Mouse (Mus musculus): ENCODE data around the gene Anks3. TPM values are rescaled to one million over a fixed set of nuclear protein-coding genes. Genes with fewer than 3 reads are reported as not detected.

Gene Anks3
- polyA plus RNA-seq, 1 experiment from 2014 or later, result 13.0 TPM

DNA sequence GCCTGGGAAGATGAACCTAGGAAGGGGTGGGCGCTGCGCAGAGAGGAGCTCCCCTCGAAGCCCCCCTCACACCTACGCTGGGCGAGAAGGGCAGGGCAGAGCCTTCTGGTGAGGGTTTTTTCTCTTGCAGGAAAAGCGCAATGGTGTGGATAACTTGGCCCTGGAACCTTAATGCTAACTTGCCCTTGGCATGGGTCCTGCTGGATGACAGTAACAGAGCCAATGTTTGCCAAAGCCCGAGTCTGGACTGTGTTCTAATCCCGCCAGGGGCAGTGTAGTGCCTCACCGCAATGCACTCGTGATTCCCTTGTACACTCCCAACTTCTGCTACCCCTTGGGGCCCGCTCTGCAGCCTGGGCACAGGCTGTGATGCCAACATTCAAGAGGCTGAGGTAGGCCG lies 44.1 kb upstream of the Anks3 start:
- DNase-seq (no peak), ATAC-seq (no peak)
- TF ChIP-seq EP300 (IDR thresholded peaks at IDR 0.05; ENCODE audit: low read depth) (no peak), CTCF (IDR thresholded peaks at IDR 0.05; ENCODE audit: low read depth) (no peak)
- Histone ChIP-seq H3K4me2 (ENCODE audit: low read depth, low read length) (peak overlapping the region; percentile 53; the same call in 1 of the 2 replicates), H3K9me3 (ENCODE audit: low read length) (no peaks in the 10 kb centered on the region), H3K27me3 (ENCODE audit: insufficient read depth, low read length) (no peaks in the 10 kb centered on the region), H3K36me3 (replicated peaks; ENCODE audit: insufficient read depth, low read length) (peaks cover 8% of the 10 kb centered on the region; the same call in 1 of the 2 replicates), H3K4me3 (ENCODE audit: low read depth, low read length) (no peak overlapping the region), H3K9ac (replicated peaks) (no peak overlapping the region), H3K27ac (ENCODE audit: low read depth) (peak overlapping the region; percentile 16; the same call in 1 of the 2 replicates), H3K4me1 (ENCODE audit: insufficient read depth) (peaks cover 38% of the 10 kb centered on the region)
- WGBS (ENCODE audit: insufficient replicate concordance), result 74% methylated on average over 12 of the region's 12 CpGs

DNA sequence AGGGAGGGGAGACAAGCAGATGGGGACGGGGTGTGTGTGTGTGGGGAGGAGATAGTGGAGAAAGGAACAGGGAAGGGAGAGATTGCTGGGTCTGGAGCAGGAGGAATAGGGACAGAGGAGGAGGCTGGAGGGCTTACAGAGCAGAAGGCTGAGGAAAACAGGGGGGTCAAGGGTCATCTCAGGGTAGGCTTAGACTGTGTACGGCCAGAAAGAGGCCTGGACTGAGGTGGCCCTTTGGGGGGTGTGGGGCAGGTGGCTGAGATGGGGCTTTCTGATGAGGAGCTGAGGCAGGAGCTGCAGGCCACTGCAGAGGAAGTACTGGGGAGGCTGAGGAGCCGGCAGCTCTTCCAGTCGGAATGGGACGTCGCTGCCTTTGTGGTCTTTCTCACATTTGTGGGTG lies 43.5 kb upstream of the Anks3 start:
- Histone ChIP-seq H3K9ac (replicated peaks) (no peak overlapping the region), H3K36me3 (replicated peaks; ENCODE audit: insufficient read depth, low read length) (peaks cover 8% of the 10 kb centered on the region; the same call in 1 of the 2 replicates), H3K27ac (ENCODE audit: low read depth) (peak overlapping the region; percentile 57), H3K4me3 (ENCODE audit: low read depth, low read length) (no peak overlapping the region), H3K4me2 (ENCODE audit: low read depth, low read length) (peak overlapping the region; percentile 53), H3K27me3 (ENCODE audit: insufficient read depth, low read length) (no peaks in the 10 kb centered on the region), H3K4me1 (ENCODE audit: insufficient read depth) (peaks cover 32% of the 10 kb centered on the region), H3K9me3 (ENCODE audit: low read length) (no peaks in the 10 kb centered on the region)
- TF ChIP-seq CTCF (IDR thresholded peaks at IDR 0.05; ENCODE audit: low read depth), result no peak
- no peak for TF ChIP-seq EP300 (IDR thresholded peaks at IDR 0.05; ENCODE audit: low read depth)
- DNase-seq, result no peak
- WGBS (ENCODE audit: insufficient replicate concordance), result 39% methylated on average over 6 of the region's 6 CpGs
- ATAC-seq, result peak; percentile 22; the same call in 1 of the 2 replicates

DNA sequence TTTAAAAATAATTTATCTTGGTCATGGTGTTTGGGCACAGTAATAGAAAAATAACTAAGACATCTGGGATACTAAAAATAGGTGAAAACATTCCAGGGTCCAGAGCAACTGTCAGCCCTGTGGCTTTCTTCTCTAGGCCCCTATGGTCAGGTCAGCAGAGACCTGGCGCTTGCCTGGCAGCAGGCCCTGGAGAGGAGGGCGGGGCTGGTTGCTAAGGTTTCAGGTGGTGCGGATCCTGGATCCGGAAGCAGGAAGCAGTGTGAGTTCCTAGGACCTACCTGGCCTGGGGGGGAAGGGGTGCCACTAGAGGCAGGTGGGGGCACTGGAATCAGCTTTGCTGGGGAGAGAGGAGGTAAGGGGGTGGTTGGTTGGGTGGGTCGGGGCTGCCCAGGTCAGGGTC lies 43.1 kb upstream of the Anks3 start, which contains the start of gene Smim22:
Smim22 (plus strand) TSS at position 222 of the 400 bp plus-strand sequence.
- H3K9ac ChIP-seq (replicated peaks), result no peak within 1 kb of the TSS
- peaks cover 8% of the 10 kb centered on the region; the same call in 1 of the 2 replicates for H3K36me3 ChIP-seq (replicated peaks; ENCODE audit: insufficient read depth, low read length)
- H3K4me1 ChIP-seq (ENCODE audit: insufficient read depth), result peaks cover 28% of the 10 kb centered on the region
- H3K27ac ChIP-seq (ENCODE audit: low read depth), result peak within 1 kb of the TSS; percentile 57
- no peaks in the 10 kb centered on the region for H3K27me3 ChIP-seq (ENCODE audit: insufficient read depth, low read length)
- WGBS (ENCODE audit: insufficient replicate concordance), result 60% methylated on average over 5 of the region's 5 CpGs
- no peaks in the 10 kb centered on the region for H3K9me3 ChIP-seq (ENCODE audit: low read length)
- ATAC-seq, result peak; percentile 74
- DNase-seq, result peak; percentile 77
- no peak within 1 kb of the TSS for H3K4me3 ChIP-seq (ENCODE audit: low read depth, low read length)
- TF ChIP-seq EP300 (IDR thresholded peaks at IDR 0.05; ENCODE audit: low read depth) (no peak), CTCF (IDR thresholded peaks at IDR 0.05; ENCODE audit: low read depth) (no peak)
- H3K4me2 ChIP-seq (ENCODE audit: low read depth, low read length), result peak within 1 kb of the TSS; percentile 53

DNA sequence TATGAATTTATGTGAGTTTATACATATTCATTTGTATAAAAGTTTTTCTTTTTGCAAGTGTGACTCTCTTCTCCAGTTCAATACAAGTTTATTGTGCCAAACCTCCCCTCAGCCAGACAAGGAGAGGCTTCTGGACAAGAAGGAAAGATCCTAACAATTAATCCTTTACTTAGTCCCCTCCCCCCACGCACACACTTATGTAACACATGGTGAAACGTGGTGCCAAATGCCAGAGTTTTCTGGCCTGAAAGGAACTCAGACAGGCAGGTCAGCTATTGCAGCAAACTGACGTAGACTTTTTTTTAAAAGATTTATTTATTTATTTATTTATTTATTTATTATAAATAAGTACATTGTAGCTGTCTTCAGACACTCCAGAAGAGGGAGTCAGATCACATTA lies 36.6 kb upstream of the Anks3 start:
- TF ChIP-seq EP300 (IDR thresholded peaks at IDR 0.05; ENCODE audit: low read depth) (no peak), CTCF (IDR thresholded peaks at IDR 0.05; ENCODE audit: low read depth) (no peak)

DNA sequence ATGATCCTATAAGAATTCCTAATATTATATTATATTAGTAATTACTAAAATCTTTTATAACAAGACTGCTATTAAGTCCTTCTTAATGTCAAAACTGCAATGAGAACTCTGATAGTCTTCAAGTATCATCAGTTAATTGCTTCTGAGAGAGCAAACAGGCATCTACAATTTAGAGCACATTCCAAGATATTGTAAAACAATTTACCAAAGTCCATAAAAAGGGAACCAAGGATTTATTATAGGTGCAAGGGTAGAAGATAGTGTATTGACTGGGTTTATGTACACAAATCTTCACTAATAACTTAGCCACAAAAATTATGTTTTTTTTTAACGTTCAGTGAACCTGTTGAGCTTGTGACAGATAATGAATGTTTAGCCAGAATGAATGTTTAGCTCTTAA lies 35.0 kb upstream of the Anks3 start:
- TF ChIP-seq CTCF (IDR thresholded peaks at IDR 0.05; ENCODE audit: low read depth), result no peak
- TF ChIP-seq EP300 (IDR thresholded peaks at IDR 0.05; ENCODE audit: low read depth), result no peak
- 63% methylated on average over 1 of the region's 1 CpGs for WGBS (ENCODE audit: insufficient replicate concordance)
- ATAC-seq (no peak), DNase-seq (no peak)
- H3K36me3 ChIP-seq (replicated peaks; ENCODE audit: insufficient read depth, low read length), result no peaks in the 10 kb centered on the region
- no peaks in the 10 kb centered on the region for H3K27me3 ChIP-seq (ENCODE audit: insufficient read depth, low read length)
- H3K9ac ChIP-seq (replicated peaks), result no peak overlapping the region
- H3K9me3 ChIP-seq (ENCODE audit: low read length), result no peaks in the 10 kb centered on the region
- no peak overlapping the region for H3K4me2 ChIP-seq (ENCODE audit: low read depth, low read length)
- H3K4me3 ChIP-seq (ENCODE audit: low read depth, low read length), result no peak overlapping the region
- peaks cover 6% of the 10 kb centered on the region; the same call in 1 of the 2 replicates for H3K4me1 ChIP-seq (ENCODE audit: insufficient read depth)
- no peak overlapping the region for H3K27ac ChIP-seq (ENCODE audit: low read depth)

More for the DNA sequence above, 36.6 kb upstream of the Anks3 start:
- no peak overlapping the region for H3K4me3 ChIP-seq (ENCODE audit: low read depth, low read length)
- H3K4me1 ChIP-seq (ENCODE audit: insufficient read depth), result peaks cover 6% of the 10 kb centered on the region; the same call in 1 of the 2 replicates
- 51% methylated on average over 3 of the region's 3 CpGs for WGBS (ENCODE audit: insufficient replicate concordance)
- no peak overlapping the region for H3K27ac ChIP-seq (ENCODE audit: low read depth)
- no peak overlapping the region for H3K4me2 ChIP-seq (ENCODE audit: low read depth, low read length)
- DNase-seq, result no peak
- no peak overlapping the region for H3K9ac ChIP-seq (replicated peaks)
- no peaks in the 10 kb centered on the region for H3K27me3 ChIP-seq (ENCODE audit: insufficient read depth, low read length)
- H3K9me3 ChIP-seq (ENCODE audit: low read length), result no peaks in the 10 kb centered on the region
- no peak for ATAC-seq
- no peaks in the 10 kb centered on the region for H3K36me3 ChIP-seq (replicated peaks; ENCODE audit: insufficient read depth, low read length)

DNA sequence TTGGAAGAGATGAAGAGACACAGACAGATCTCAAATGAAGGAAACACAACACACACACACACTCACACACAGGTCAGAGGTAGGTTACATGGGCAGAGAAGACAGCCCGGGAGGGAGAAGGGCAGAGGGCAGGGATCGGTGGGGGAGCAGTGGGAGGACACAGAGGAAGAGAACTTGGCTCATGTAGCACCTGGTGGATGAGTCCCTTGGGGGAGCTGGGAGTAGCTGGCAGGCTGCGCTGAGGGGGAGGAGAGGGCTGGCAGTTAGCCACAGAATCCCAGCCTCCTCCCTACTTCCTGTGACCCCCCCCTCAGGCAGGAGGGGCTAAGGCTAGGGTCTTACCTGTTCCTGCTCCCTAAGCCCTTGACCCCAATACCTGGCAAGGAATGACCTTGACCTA lies 33.5 kb upstream of the Anks3 start, which contains the start of gene Sept12:
Sept12 (minus strand) TSS at position 300 of the 400 bp plus-strand sequence.
- H3K27me3 ChIP-seq (ENCODE audit: insufficient read depth, low read length), result no peaks in the 10 kb centered on the region
- H3K27ac ChIP-seq (ENCODE audit: low read depth), result no peak within 1 kb of the TSS
- no peak for TF ChIP-seq EP300 (IDR thresholded peaks at IDR 0.05; ENCODE audit: low read depth)
- no peak for TF ChIP-seq CTCF (IDR thresholded peaks at IDR 0.05; ENCODE audit: low read depth)
- 45% methylated on average over 3 of the region's 3 CpGs for WGBS (ENCODE audit: insufficient replicate concordance)
- H3K4me2 ChIP-seq (ENCODE audit: low read depth, low read length), result no peak within 1 kb of the TSS
- no peak for ATAC-seq
- peaks cover 6% of the 10 kb centered on the region; the same call in 1 of the 2 replicates for H3K4me1 ChIP-seq (ENCODE audit: insufficient read depth)
- no peaks in the 10 kb centered on the region for H3K9me3 ChIP-seq (ENCODE audit: low read length)
- H3K4me3 ChIP-seq (ENCODE audit: low read depth, low read length), result no peak within 1 kb of the TSS
- H3K9ac ChIP-seq (replicated peaks), result no peak within 1 kb of the TSS
- DNase-seq, result no peak
- H3K36me3 ChIP-seq (replicated peaks; ENCODE audit: insufficient read depth, low read length), result no peaks in the 10 kb centered on the region
